Mouse (Mus musculus) frontal cortex, postnatal 14 days (tissue): ENCODE measurements around the gene Plekho1.
"Not testable (repeated sequence)": the region's sequence is repeated elsewhere in the genome, so short reads cannot be mapped to it uniquely, and the experiment has no call there.

Experiments
- DNase-seq, 2 experiments: peaks; one replicate each; pipeline ENCODE4 v3.0.0; 2022; ENCODE audit warnings: low spot score in 2 of 2

Gene Plekho1

GRCm38 (mm10) chr3:95980276-95980970 lies 15.4 kb downstream of the Plekho1 start:
- DNase-seq: no peak

DNA sequence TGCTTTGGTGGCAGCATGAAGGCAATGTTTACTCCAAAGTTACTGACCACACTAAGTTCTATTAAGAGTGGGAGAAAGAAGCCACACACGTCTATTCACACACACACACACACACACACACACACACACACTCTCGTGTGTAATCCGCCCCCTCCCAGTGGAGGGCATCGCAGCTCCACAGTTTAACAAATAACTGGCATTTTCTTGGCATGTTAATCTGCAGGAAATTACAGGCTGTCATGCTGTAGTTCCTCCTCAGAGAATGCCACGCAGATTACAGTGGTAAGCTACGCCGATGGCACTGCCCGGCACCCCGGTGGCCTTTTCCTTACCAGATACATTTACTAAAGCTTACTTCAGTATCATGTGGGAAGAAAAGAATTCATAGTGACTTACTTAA lies 17.5 kb downstream of the Plekho1 start:
- DNase-seq: no peak

- DNase-seq: not testable (repeated sequence)
Measured at GRCm38 (mm10) chr3:95977587-95977986, 18.2 kb downstream of the Plekho1 start.

DNA sequence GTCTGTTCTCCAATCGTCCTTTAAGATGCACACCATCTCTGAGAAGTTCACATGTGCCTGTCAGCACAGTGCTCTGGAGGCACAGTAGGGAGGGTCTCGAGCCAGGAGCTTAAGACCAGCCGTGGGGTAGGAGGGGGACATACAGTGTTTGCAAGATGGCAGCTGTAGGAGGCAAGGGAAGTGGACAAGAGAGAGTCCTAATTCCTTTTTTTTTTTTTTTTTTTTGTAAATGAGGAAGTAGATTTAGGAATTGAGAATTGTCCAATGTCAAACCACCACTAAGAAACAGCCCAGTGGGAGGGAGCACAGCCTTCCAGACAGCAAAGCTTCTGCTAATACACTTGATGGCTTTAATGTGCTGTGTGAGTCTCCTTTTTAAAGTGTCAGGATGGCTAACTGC lies 18.7 kb downstream of the Plekho1 start:
- DNase-seq: no peak

- DNase-seq: no peak
Measured at GRCm38 (mm10) chr3:95972873-95973634, 22.7 kb downstream of the Plekho1 start.

- no peak for DNase-seq
Measured at GRCm38 (mm10) chr3:95972251-95972872, 23.4 kb downstream of the Plekho1 start.

GRCm38 (mm10) chr3:95970661-95971060 lies 25.1 kb downstream of the Plekho1 start:
- DNase-seq: not testable (repeated sequence)

- DNase-seq: no peak
Measured at GRCm38 (mm10) chr3:95969277-95969676, 26.5 kb downstream of the Plekho1 start.

DNA sequence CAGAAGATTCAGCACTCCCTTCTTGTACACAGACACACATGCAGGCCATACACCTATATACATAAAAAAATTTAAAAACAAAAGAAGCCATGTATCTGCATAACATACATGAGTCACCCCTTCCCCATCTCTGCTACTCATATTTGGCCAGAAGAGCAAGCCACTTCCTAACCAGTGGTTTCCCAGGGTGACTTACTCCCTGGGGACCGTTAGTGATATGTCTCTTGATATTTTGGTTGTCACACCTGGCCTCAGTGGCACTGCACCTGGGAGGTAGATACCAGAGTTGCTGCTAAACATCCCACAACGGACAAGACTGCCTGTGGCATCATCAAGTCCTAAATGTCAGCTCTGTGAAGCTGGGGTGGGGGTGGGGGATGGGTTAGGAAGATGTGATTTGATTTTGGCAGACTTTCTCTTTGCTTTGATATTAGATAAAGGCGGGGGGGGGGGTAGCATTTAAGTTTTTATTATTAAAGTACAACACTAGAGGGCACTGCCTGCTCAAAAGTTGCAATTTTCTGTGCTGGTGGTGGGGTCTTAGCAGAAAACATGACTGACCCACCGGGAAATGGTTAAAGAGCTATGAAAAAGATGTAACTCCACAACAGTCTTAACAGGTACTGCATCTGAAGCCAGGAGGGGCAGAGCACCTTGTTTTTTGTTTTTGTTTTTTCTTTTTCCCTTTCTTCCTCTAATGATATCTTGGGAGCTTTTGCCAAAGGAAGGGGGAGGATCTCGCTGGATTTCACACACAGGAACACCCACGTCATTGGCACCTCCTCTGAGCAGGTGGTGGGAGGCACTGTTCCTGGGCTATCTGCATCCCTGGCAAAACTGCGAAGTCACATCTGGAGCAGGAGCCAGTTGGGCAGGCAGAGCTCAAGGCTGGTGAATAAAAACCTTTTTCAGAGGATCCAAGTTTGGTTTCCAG lies 30.0 kb downstream of the Plekho1 start:
- DNase-seq: no peak

GRCm38 (mm10) chr3:95963681-95964080 lies 32.1 kb downstream of the Plekho1 start:
- no peak for DNase-seq

GRCm38 (mm10) chr3:95963230-95963629 lies 32.6 kb downstream of the Plekho1 start:
- DNase-seq: no peak

DNA sequence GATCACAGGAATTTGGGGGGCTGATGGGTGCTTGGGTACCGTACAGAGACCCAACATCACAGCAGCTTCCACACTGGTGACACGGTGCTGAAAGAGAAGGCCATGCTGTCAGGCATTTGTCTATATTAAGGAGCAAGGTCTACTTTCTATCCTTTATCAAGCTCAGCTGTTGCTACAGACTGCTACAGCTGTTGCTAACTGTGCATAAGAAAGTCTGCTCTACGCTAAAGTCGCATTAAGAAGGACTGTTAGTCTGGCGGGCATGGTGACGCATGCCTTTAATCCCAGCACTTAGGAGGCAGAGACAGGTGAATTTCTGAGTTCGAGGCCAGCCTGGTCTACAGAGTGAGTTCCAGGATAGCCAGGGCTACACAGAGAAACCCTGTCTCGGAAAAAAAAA lies 33.6 kb downstream of the Plekho1 start:
- DNase-seq: not testable (repeated sequence)

DNA sequence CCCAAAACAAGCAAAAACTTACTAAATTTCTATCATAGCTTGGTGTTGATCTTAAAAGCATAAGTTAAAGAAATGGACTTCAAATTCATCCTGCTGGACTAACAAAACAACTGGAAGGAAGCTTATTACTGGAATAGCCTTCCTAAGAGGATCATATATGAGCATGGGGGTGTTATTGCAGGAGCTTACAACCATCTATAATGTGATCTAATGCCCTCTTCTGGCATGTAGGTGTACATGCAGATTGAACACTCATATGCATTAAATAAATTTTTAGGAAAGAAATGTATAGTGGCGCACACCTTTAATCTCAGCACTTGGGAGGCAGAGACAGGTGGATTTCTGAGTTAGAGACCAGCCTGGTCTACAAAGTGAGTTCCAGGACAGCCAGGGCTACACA lies 36.0 kb downstream of the Plekho1 start:
- DNase-seq: no peak

DNA sequence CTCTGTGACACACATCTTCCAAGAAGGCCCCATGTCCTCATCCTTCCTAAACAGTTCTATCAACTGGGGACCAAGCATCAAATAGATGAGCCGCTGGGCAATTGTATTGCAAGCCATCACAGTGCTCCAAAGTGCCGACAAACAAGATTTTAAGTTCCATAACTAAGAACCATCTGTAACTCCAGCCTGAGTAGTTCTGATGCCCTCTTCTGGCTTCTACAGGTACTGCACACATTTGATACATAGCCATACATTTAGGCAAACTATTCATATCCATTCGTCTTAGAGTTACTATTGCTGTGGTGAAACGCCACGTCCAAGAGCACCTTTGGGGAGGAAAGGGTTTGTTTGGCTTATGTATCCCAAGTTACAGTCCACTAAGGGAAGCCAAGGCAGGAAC lies 36.7 kb downstream of the Plekho1 start:
- no peak for DNase-seq

DNA sequence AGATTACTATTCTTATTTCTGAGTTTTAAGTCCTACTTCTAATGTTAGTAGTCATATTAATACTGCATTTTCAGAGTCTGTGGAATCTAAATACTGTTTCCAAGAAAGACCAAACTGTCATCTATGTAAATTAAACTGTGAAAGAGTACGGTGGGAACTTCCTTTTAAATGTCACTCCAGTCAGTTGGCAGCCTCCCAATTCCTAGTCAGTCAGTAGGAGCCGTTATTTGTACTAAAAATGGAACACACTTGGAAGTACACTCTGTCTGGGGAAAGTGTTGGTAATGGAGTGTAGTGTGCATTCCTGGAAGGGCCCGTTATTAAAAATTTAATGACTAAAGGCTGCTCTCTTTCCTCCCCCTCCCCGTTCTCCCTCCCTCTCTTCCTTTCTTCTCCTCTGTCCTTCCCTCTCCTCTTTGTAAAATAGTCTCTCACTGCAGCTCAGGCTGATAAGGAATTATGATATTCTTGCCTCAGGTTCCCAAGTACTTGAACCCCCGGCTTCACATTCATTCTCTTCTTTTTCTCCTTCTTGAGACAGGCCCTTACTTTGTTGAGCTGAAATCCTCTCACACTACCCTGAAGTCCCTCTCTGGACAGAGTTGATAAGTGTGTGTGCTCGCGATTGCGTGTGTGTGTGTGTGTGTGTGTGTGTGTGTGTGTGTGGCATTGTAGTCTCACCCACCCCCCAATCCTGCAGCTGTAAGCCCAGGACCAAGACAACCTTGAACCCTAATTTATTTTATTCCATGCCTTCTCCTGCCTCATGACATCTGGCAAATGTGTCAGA lies 38.2 kb downstream of the Plekho1 start:
- DNase-seq: no peak

DNA sequence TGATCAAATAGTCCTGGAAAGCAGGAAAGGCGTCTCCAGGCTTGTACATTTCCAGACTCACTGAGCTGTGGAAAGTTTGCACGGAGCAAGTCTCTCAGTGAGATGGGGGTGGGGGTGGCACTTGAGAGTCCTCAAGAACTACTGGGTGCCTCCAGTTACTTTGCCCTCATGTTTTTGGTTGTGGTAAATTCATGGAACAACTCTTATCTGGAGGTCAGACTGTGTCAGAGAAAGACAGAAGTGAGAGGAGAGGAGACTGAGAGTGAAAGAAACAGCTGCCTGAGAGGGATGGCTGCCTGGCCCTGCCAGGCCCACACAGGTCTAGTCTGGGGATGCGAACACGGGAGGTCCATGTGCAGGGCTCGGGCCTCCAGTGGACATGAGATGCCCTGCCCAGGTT lies 40.5 kb downstream of the Plekho1 start:
- DNase-seq: no peak

DNA sequence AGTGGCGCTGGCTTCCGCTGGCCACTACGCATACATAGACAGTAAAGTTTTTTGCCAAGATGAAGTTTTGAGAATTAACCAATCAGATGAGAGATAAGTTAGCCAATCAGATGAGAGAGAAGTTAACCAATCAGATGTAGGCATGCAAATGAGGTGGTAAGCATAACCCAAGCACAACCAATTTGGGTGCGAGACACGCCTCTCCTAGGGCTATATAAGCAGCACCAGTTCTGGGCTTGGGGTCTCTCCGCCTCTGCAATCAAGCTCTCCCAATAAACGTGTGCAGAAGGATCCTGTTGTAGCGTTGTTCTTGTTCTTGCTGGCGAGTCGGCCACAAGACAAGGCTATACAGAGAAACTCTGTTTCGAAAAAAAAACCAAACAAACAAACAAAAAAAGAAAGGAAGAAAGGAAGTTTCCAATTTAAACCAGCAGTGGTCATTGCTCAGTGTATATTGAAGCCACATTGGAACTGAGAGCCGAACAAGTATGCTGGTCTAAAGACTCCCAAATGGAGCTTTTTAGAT lies 41.1 kb downstream of the Plekho1 start:
- DNase-seq: not testable (repeated sequence)

- DNase-seq: no peak
Measured at GRCm38 (mm10) chr3:95953522-95953921, 42.3 kb downstream of the Plekho1 start.

DNA sequence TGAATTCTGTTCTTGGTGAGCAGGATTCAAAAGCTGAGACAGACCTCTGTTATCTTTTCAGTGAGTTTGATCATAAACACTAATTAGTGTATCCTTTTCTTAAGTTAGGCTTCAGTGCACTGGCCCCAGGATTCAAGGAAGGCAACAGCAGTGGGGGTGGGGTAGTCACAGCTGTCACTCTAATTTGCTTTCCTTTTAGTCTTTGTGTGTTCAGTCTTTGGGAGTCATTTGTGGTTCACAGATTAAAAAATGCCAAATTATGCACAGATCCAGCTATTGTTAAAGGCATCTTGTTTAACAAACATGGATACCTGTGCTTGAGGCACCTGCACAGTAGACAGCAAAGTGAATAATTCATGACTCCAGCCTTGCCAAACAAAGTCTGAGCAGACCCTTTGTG lies 42.8 kb downstream of the Plekho1 start:
- DNase-seq: no peak

DNA sequence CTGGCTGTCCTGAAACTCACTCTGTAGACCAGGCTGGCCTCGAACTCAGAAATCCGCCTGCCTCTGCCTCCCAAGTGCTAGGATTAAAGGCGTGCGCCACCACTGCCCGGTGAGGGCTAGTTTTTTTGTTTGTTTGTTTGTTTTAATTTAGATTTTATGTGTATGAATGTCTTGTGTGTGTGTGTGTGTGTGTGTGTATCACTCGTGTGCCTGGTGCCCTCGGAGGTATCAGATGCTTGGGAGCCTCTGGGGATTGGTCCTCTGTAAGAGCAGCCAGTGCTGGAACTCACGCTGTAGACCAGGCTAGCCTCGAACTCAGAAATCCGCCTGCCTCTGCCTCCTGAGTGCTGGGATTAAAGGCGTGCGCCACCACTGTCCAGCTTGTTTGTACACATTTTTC lies 44.2 kb downstream of the Plekho1 start:
- not testable (repeated sequence) for DNase-seq
